Mouse (Mus musculus) lung, postnatal 0 days (tissue): ENCODE measurements around the gene Oxsr1. TPM values are rescaled to one million over a fixed set of nuclear protein-coding genes. Genes with fewer than 3 reads are reported as not detected.

Experiments
- ATAC-seq: fragments of 200-750 bp; cut with Nextera tagmentation; 2 replicates; pipeline ENCODE4 v1.8.0; 2017; ENCODE audit warnings: moderate library complexity
- DNase-seq: peaks from one replicate; pipeline ENCODE4 v3.0.0-alpha.2; 2016; ENCODE audit warnings: low spot score
- H3K27ac ChIP-seq: fragments of 300-500 bp; sonication (generic); 2 replicates; pipeline ENCODE4 v1.5.1; 2014; ENCODE audit warnings: antibody characterized with exemption, mild to moderate bottlenecking, low read length, mixed read lengths
- H3K27me3 ChIP-seq: fragments of 300-500 bp; sonication (generic); replicated peaks from 2 replicates; pipeline ENCODE4 v1.6.1; 2014; ENCODE audit warnings: low read length, mixed read lengths; ENCODE audit not compliant: insufficient read depth
- H3K36me3 ChIP-seq: fragments of 300-500 bp; sonication (generic); 2 replicates; pipeline ENCODE4 v1.6.1; 2014; ENCODE audit warnings: low read length, mixed read lengths; ENCODE audit not compliant: insufficient read depth
- H3K4me1 ChIP-seq: fragments of 300-500 bp; sonication (generic); 2 replicates; pipeline ENCODE4 v1.6.1; 2014; ENCODE audit warnings: antibody characterized with exemption, low read depth, low read length, mixed read lengths; ENCODE audit not compliant: insufficient read depth
- H3K4me2 ChIP-seq: fragments of 300-500 bp; sonication (generic); replicated peaks from 2 replicates; pipeline ENCODE4 v1.6.1; 2014; ENCODE audit warnings: low read depth, mild to moderate bottlenecking, low read length, moderate library complexity, mixed read lengths
- H3K4me3 ChIP-seq: fragments of 300-500 bp; sonication (generic); 2 replicates; pipeline ENCODE4 v1.5.1; 2014; ENCODE audit warnings: low read depth, low read length
- H3K9ac ChIP-seq: fragments of 300-500 bp; sonication (generic); replicated peaks from 2 replicates; pipeline ENCODE4 v1.6.1; 2014; ENCODE audit warnings: low read depth, mild to moderate bottlenecking
- H3K9me3 ChIP-seq: fragments of 300-500 bp; sonication (generic); 2 replicates; pipeline ENCODE4 v1.6.1; 2016; ENCODE audit warnings: low read length, mixed read lengths
- CTCF ChIP-seq: IDR thresholded peaks from 2 replicates; pipeline ENCODE4 v1.5.1; 2016; ENCODE audit warnings: antibody characterized with exemption, mild to moderate bottlenecking
- EP300 ChIP-seq: IDR thresholded peaks from 2 replicates; pipeline ENCODE4 v1.6.1; 2016; ENCODE audit warnings: antibody characterized with exemption, mild to moderate bottlenecking, control low read depth
- WGBS: fragments of 180-500 bp; shearing (Covaris S2); extraction: QIAGEN DNeasy Blood & Tissue Kit; methylation state at CpG from one replicate; pipeline ENCODE4 v1.1.7; 2014; 5-methylcytosine and 5-hydroxymethylcytosine counted together
- polyA plus RNA-seq: library from polyadenylated mRNA; unstranded; fragments of >200 nt; fragmentation: Nextera tagmentation; extraction: Ambion mirVana; gene quantifications from 2 replicates; pipeline ENCODE4 v1.2.1, GENCODE M21; 2015

Oxsr1 gene
- polyA plus RNA-seq, 1 experiment from 2014 or later: 6.6 TPM

DNA sequence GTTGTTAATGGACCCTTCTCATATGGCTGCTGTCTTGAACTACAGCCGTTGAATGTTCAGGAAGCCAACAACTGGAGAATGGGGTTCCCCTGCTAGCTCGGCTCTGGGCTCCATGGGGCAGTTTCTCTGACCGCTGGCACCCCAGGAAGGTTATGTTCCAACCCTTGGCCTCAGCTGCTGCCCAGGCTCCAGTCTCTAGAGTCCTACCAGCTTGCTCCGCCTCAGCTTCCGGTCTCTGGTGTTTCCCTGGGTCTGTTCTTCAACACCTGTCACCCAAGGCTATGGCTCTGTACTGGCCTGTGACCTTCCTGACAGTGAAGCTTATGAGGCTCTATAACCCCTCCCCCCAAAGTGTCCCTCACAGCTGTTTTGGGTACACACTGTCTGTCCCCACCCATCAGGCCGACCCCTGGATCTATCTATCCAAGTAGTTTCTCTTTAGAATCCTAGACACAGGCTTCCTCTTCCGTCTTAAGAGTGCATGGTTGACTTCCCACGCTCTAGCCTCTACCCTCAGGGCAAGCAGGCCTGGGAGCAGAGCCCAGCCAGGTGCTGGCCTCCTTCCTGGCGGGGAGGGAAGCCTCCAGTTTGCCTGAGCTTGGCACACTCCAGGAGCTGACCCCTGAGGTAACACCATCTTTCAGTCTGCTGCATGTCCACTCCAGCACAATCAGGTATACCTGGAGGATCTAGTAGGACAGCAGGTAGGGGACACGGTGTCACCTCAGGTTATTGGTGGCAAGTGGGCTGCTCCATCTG is 28.9 kb upstream of the Oxsr1 start:
- H3K27ac ChIP-seq: no peak overlapping the region
- DNase-seq (no peak), ATAC-seq (no peak)
- H3K4me2 ChIP-seq: no peak overlapping the region
- no peaks in the 10 kb centered on the region for H3K9me3 ChIP-seq
- TF ChIP-seq EP300 (no peak), CTCF (no peak)
- 0 out of 2 replicates have a peak, but pooled peaks cover 10% of the 10 kb centered on the region for H3K36me3 ChIP-seq
- no peak overlapping the region for H3K9ac ChIP-seq
- 87% methylated on average over 10 of the region's 10 CpGs for WGBS
- no peaks in the 10 kb centered on the region for H3K27me3 ChIP-seq
- H3K4me1 ChIP-seq: no peaks in the 10 kb centered on the region
- H3K4me3 ChIP-seq: no peak overlapping the region

DNA sequence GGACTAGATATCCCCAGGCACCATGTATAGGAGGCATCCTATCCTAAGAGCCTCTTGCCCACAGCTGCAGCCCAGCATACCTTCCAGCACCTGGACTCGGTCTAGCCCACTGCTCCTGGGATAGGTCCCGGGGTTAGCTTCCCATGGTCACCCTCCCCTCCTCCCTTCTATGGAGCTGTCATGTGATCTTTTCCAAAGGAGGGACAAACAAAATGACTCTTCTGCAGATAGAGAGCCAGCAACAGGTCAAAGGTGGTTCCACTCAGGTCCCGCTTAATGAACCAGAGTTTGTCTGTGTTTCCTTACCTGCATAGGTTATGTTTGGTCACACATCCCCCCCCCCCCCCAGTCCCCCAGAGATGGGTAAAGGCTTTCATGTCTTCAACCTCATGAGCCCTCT is 28.3 kb upstream of the Oxsr1 start:
- DNase-seq: no peak
- no peak overlapping the region for H3K4me2 ChIP-seq
- H3K27me3 ChIP-seq: no peaks in the 10 kb centered on the region
- no peaks in the 10 kb centered on the region for H3K4me1 ChIP-seq
- no peak overlapping the region for H3K9ac ChIP-seq
- 85% methylated on average over 3 of the region's 3 CpGs for WGBS
- 0 out of 2 replicates have a peak, but pooled peaks cover 11% of the 10 kb centered on the region for H3K36me3 ChIP-seq
- ATAC-seq: no peak
- TF ChIP-seq EP300 (no peak), CTCF (no peak)
- H3K4me3 ChIP-seq: no peak overlapping the region
- no peaks in the 10 kb centered on the region for H3K9me3 ChIP-seq
- H3K27ac ChIP-seq: no peak overlapping the region

DNA sequence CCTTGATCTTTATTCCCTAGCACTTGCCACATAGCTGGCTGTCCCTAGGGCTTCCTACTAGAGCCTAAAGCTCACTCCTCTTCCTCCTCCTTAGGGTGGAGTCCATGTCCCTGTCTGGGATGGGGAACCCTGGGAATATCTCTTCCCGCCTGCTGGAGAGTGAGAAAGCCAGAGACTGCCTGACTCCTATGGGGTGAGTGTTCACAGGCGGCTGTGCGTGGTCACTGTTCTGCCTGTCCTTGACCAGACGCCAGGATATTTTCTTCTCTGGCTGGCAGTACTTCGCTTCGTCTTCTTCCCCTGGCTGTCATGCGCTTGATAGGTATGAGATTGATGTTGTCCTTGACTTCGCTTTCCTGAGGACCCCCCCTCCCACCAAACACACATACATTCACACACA is 24.1 kb upstream of the Oxsr1 start:
- Histone ChIP-seq H3K4me1 (peaks cover 5% of the 10 kb centered on the region; the same call in 1 of the 2 replicates), H3K27me3 (no peaks in the 10 kb centered on the region), H3K4me2 (no peak overlapping the region), H3K9me3 (no peaks in the 10 kb centered on the region), H3K27ac (no peak overlapping the region), H3K9ac (no peak overlapping the region), H3K36me3 (peaks cover 26% of the 10 kb centered on the region; the same call in 1 of the 2 replicates), H3K4me3 (no peak overlapping the region)
- 84% methylated on average over 8 of the region's 8 CpGs for WGBS
- no peak for ATAC-seq
- DNase-seq: no peak
- TF ChIP-seq CTCF: no peak
- TF ChIP-seq EP300: no peak

DNA sequence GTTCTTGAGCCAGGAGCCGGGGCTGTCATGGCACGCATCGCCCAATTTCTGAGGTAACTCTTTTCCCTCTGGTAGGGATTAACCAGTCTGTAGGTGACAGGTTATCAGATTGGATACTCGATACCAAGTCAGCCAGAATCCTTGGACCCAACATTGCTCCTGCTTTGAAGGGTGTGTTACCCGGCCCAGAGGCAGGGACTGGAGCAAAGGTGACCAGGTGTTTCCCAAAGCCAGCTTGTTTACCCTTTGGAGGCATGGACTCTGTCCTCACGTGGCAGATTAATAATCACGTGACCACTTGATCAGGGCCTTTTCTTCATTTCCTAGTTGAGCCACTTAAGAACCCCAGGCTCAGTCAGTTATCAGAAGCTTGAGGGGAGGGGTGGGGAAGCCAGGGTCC is 20.5 kb upstream of the Oxsr1 start:
- DNase-seq (peak; percentile 25), ATAC-seq (no peak)
- H3K27ac ChIP-seq: no peak overlapping the region
- WGBS: 78% methylated on average over 7 of the region's 7 CpGs
- no peaks in the 10 kb centered on the region for H3K27me3 ChIP-seq
- H3K4me1 ChIP-seq: peaks cover 11% of the 10 kb centered on the region
- TF ChIP-seq CTCF (no peak), EP300 (no peak)
- peak overlapping the region; percentile 89; the same call in 1 of the 2 replicates for H3K4me2 ChIP-seq
- H3K4me3 ChIP-seq: no peak overlapping the region
- peaks cover 17% of the 10 kb centered on the region; the same call in 1 of the 2 replicates for H3K36me3 ChIP-seq
- H3K9me3 ChIP-seq: no peaks in the 10 kb centered on the region
- H3K9ac ChIP-seq: no peak overlapping the region

DNA sequence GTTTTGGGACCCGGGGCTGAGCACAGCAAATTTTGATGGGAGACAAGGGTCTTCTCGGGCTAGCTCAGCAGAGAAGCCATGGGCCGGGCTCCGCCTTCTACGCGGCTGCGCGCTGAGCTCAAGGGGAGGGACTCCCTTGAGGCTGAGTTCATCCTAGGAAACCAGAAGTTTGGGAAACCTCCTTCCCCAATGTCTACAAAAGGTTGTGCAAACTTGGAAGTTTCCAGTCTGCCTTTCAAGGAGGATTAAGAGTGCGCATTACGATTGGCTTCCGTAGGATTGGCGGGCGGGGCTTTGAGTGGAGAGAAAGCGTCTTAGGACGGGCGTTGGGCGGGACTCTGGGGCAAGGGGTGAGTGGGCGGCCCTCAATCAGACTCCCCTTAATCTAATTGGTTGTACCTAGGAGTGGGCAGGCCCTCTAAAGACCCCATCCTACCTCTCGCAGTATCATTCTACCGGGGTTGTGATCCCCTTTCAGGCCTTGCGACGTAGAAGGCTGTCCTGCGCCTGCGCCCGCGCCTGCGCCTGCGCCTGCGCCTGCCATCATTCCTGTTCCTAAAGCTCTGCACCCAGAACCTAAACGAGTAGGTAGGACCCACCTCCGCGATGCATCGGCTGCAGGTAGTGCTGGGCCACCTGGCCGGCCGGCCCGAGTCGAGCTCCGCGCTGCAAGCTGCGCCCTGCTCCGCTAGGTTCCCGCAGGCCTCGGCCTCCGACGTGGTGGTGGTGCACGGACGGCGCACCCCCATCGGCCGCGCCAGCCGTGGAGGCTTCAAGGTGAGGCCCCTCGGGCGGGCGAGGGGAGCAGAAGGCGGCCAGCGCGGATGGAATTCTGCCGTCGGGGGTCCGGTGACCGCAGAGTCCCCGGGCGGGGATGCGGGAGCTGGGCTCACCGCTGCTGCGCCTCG is 18.9 kb upstream of the Oxsr1 start, which contains the start of gene Myd88:
Myd88 (minus strand) TSS at position 503 of the 908 bp plus-strand sequence.
- ATAC-seq (peak; percentile 98), DNase-seq (peak; percentile 100)
- Histone ChIP-seq H3K9ac (peak within 1 kb of the TSS; percentile 80), H3K9me3 (no peaks in the 10 kb centered on the region), H3K4me2 (peak within 1 kb of the TSS; percentile 89), H3K27me3 (no peaks in the 10 kb centered on the region), H3K27ac (peak within 1 kb of the TSS; percentile 95), H3K4me3 (peak within 1 kb of the TSS; percentile 70), H3K36me3 (peaks cover 20% of the 10 kb centered on the region; the same call in 1 of the 2 replicates), H3K4me1 (peaks cover 11% of the 10 kb centered on the region)
- under 1% methylated on average over 64 of the region's 68 CpGs for WGBS
- TF ChIP-seq CTCF: no peak
- peak; percentile 73 for TF ChIP-seq EP300

DNA sequence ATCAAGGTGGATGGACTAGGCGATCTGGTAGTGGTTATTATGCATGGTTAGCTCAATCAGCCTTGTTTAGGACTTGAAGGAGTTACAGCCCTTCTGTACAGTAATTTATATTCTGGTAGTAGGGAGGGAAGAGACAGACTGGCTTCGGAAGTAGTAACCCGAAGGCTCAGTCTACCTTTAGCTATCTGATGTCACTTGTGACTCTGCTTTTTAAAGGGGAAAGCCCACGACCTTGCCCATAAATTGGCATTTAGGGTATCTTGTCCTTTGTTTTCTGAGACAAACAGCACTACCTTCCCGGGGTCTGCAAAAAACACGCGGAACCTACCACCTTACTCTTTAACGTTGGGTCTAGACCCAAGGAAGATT is 18.0 kb upstream of the Oxsr1 start:
- Histone ChIP-seq H3K4me1 (peaks cover 11% of the 10 kb centered on the region), H3K9ac (peak overlapping the region; percentile 80), H3K4me2 (peak overlapping the region; percentile 89), H3K36me3 (peaks cover 19% of the 10 kb centered on the region; the same call in 1 of the 2 replicates), H3K27me3 (no peaks in the 10 kb centered on the region), H3K9me3 (no peaks in the 10 kb centered on the region), H3K27ac (peak overlapping the region; percentile 95), H3K4me3 (peak overlapping the region; percentile 70)
- TF ChIP-seq EP300: 0 out of 2 replicates have a peak, but pooled peaks have one; percentile 16
- no peak for TF ChIP-seq CTCF
- ATAC-seq (no peak), DNase-seq (no peak)
- WGBS: 4% methylated on average over 8 of the region's 8 CpGs
